Mouse (Mus musculus) thymus, adult 2 months (tissue): Measurements from ENCODE around the gene Zfp184.

ENCODE experiments used
- CTCF ChIP-seq: fragments of 200-500 bp; IDR thresholded peaks from 2 replicates; pipeline ENCODE4 v1.5.1; 2012; ENCODE audit warnings: mild to moderate bottlenecking, control low read depth, low read length, moderate library complexity, borderline replicate concordance; ENCODE audit not compliant: control insufficient read depth, poor library complexity, insufficient read depth; ENCODE audit errors: extremely low read depth
- POLR2A ChIP-seq: fragments of 200-500 bp; IDR thresholded peaks from 2 replicates; pipeline ENCODE4 v1.6.1; 2012; ENCODE audit warnings: mild to moderate bottlenecking, low read length, control low read depth, moderate library complexity; ENCODE audit not compliant: control insufficient read depth, poor library complexity, insufficient read depth; ENCODE audit errors: extremely low read depth

GRCm38 (mm10) chr13:21995331-21995914, 50.5 kb downstream of the Zfp184 start:
- no peak for TF ChIP-seq CTCF
- TF ChIP-seq POLR2A: no peak
